Comparison of ENCODE assay signal across 2 mouse cellular contexts in genomic region chr15:98415996-98416395, GRCm38 (mm10).
TF ChIP-seq lines count a peak whose summit lies in the region.

No protein-coding gene starts in this region.

TF ChIP-seq in CH12.LX, 34 proteins besides CTCF, POLR2A, EP300 and RAD21 (continued from another document):
- no peak for TF ChIP-seq ZKSCAN1 (IDR thresholded peaks at IDR 0.05; ENCODE audit: borderline replicate concordance, low read depth, low read length)
- TF ChIP-seq ZNF384 (IDR thresholded peaks at IDR 0.05; ENCODE audit: low read depth, low read length) = no peak
- TF ChIP-seq PAX5 (IDR thresholded peaks at IDR 0.05; ENCODE audit: low read length) = no peak
- TF ChIP-seq JUND (conservative IDR thresholded peaks at IDR 0.05; ENCODE audit: low read depth, low read length) = no peak

TF ChIP-seq in MEL, 35 proteins besides CTCF, POLR2A, EP300 and RAD21 (continued from another document):
- TF ChIP-seq MAFK (IDR thresholded peaks at IDR 0.05; ENCODE audit: borderline replicate concordance, low read depth, low read length) = no peak
- TF ChIP-seq TCF12 (IDR thresholded peaks at IDR 0.05; ENCODE audit: low read depth, low read length) = peak; percentile 46; the same call in 1 of the 2 replicates
- TF ChIP-seq NELFE (IDR thresholded peaks at IDR 0.05; ENCODE audit: low read depth, low read length) = no peak
- 0 out of 2 replicates have a peak, but pooled peaks have one; percentile 22 for TF ChIP-seq HCFC1 (IDR thresholded peaks at IDR 0.05; ENCODE audit: low read depth, low read length)
- peak; percentile 55; the same call in 1 of the 2 replicates for TF ChIP-seq SIN3A (IDR thresholded peaks at IDR 0.05; ENCODE audit: low read length)
- no peak for TF ChIP-seq GABPA (IDR thresholded peaks at IDR 0.05; ENCODE audit: low read depth, low read length)
- TF ChIP-seq RCOR1 (IDR thresholded peaks at IDR 0.05; ENCODE audit: low read depth, low read length) = no peak
- TF ChIP-seq ETS1 (IDR thresholded peaks at IDR 0.05; ENCODE audit: low read depth, low read length) = peak; percentile 59; the same call in 1 of the 2 replicates
- TF ChIP-seq UBTF (IDR thresholded peaks at IDR 0.05; ENCODE audit: borderline replicate concordance, insufficient read depth, low read depth, low read length) = no peak
- no peak for TF ChIP-seq USF1 (IDR thresholded peaks at IDR 0.05; ENCODE audit: low read depth, low read length)
- TF ChIP-seq CHD1 (IDR thresholded peaks at IDR 0.05; ENCODE audit: low read depth, low read length) = no peak
- TF ChIP-seq POLR2AphosphoS5 (IDR thresholded peaks at IDR 0.05; ENCODE audit: borderline replicate concordance, low read depth, low read length) = no peak
- TF ChIP-seq MEF2A (IDR thresholded peaks at IDR 0.05; ENCODE audit: extremely low read depth, insufficient replicate concordance, low read depth, low read length, poor library complexity, severe bottlenecking) = no peak
